Mouse (Mus musculus) layer of hippocampus, adult 11-12 months (tissue): ENCODE measurements around the gene Zbtb20.

Source experiments
- DNase-seq: peaks from one replicate; pipeline ENCODE4 v3.0.0; 2022; ENCODE audit warnings: low spot score

The Zbtb20 gene

GRCm38 (mm10) chr16:43456446-43457172 is 580.9 kb downstream of the Zbtb20 start:
- no peak for DNase-seq

DNA sequence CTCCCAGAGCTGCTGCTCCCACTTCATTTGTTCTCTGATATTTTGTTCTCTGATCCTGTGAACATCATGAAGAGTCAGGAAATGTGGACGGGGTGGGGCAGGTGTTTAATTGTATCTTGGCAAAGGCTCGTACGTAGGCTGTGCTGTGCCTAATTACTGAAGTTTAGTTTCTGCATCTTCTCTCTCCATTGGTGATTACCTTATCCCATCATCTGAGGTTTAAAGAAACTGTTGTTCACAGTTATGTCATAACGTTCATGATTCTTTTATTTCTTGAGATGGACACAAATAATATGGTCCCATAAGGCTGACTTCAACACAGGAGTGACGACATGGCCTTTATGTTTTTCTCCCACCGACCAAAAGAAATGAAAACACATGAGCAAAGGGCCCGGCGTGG is 582.1 kb downstream of the Zbtb20 start:
- no peak for DNase-seq

- DNase-seq: no peak
Observed at GRCm38 (mm10) chr16:43458726-43459223, 583.1 kb downstream of the Zbtb20 start.

DNA sequence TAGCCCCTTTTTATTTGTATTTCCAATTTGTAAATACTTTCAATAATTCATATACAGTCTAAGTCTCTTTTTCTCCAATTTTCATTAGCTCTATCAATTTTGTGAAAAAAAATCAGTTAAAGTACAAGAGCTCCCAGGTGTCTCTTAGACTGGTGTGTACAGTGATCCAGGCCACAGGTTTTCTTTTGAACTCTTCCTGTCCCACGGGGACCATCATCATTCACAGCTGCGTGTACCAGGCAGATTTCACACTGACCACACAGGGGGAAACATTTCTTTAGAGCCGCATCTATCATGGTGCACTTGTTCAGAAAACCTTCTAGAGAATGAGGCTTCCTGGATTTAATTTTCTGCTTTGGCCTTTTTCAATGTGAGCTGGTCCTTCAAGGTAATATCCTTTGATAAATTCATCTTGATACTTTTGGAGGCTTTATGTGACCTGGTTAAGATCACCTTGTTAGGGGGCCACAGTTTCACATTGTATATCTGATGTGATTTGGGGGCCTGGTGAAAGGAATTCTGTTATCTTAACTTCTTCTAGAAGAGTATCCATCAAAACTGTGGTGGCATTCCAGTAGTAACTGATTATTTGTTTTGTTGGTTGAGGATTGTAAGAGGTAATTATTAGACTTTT is 586.2 kb downstream of the Zbtb20 start:
- no peak for DNase-seq

DNA sequence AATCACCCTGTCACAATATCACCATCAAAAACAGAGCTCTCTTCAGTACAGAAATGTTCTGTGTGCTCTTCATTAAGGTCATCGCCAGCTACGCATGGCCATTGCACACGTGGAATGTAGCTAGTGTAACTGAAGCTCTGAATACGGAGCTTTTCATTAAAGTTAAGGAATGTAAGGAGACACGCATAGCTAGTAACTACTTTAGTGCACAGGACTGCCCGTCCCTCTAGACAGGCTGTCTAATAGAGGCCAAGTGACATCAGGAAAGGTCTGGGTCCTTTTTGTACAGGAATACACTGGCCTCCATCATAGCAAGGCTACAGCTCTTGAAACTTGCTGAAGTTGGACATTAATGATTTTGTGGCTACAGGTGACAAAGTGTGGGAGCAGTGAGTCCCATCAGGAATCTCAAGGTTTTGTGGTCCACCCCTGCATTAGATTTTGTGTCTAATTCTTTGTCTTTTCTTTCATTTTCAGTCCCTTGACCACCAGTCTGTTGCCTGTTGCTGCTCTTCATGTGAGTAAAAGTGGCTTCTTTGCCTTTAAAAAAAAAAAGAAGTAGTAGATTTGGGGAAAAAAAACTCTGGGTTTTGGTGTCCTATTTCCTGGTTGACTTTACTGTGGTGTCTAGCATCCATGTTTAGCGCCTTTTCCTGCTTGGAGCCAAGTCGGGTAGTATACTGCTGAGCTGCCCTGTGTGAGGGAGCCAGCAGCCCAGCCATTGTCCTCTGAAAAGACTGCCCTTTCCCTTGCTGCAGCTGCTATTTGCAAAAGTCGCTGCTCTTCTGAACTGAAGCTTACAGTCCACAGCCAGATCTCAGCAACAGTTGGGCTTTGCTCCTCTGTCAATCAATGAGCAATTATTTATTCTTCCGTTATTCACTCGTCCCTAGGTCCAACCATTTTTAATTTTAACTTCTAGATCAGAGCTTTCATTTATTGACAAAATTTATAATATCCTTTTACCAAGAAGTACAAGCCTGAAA is 587.1 kb downstream of the Zbtb20 start:
- DNase-seq: no peak

- DNase-seq: no peak
Observed at GRCm38 (mm10) chr16:43463684-43464475, 588.2 kb downstream of the Zbtb20 start.

DNA sequence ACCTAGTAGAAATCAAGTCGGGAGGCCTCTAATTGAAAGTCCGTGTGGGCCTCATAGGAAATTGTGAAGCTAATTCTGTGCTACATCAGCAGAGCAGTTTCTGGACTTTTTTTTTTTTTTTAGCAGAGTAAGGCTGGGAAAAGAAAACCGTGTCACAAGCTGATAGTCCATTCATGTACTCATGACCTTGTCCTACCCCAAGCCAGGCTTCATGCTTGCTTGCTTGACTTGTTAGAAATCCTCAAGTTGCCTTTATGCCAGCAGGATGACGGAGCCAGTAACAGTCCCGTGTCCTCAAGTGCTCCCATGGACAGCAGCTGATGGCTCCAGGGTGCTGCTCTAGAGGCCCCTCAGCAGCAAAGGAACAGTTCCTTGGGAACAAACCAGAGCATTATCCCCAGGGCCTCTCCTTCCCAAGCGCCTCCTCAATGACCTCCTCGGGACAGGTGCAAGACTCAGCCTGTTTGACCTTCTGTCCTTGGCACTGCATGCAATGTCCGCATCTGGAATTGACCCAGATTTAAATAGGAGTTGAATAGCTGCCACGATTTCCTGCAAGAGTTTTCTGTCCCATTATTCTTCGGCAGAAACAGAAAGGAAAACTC is 588.9 kb downstream of the Zbtb20 start:
- no peak for DNase-seq

GRCm38 (mm10) chr16:43465368-43465839 is 589.7 kb downstream of the Zbtb20 start:
- DNase-seq: no peak

DNA sequence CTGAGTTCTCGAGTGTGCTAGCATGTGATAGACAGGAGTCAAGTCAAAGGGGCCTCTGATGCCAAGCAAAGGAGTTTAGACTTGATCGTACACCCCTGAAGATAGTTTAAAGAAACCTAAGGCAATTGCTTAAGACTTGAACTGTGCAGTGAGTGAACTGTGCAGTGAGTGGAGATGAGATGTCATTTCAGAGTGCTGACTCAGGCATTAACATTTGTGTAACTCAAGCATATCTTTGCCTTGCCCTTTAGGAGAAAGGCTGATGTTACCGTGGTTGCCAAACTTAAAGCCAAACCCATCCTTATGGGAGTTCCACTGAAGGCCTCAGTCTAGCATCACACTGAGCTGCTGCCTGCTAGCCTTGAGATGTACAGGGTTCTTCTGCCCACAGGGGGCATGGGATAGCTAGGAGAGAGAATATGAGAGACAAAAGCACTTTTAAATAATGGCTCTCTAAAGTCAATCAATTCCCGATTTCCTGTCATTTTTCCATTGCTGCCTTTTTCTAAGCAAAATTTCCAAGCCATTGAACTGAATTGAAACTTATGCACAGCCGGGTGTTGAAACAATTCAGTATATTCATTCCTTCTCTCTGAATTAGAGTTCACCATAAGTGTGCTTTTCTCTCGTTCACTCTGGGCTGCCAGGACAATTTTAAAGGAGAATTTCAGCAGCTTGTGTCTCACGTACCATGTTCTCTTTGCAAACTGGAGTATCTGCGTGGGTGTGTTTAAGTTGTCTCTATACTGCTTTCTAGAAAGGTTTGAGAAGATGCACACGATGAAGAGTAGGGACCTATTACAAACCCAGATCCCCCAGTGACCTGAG is 590.5 kb downstream of the Zbtb20 start:
- no peak for DNase-seq

GRCm38 (mm10) chr16:43466749-43467065 is 591.0 kb downstream of the Zbtb20 start:
- peak; percentile 62 for DNase-seq

- DNase-seq: no peak
Observed at GRCm38 (mm10) chr16:43471060-43471459, 595.4 kb downstream of the Zbtb20 start.

DNA sequence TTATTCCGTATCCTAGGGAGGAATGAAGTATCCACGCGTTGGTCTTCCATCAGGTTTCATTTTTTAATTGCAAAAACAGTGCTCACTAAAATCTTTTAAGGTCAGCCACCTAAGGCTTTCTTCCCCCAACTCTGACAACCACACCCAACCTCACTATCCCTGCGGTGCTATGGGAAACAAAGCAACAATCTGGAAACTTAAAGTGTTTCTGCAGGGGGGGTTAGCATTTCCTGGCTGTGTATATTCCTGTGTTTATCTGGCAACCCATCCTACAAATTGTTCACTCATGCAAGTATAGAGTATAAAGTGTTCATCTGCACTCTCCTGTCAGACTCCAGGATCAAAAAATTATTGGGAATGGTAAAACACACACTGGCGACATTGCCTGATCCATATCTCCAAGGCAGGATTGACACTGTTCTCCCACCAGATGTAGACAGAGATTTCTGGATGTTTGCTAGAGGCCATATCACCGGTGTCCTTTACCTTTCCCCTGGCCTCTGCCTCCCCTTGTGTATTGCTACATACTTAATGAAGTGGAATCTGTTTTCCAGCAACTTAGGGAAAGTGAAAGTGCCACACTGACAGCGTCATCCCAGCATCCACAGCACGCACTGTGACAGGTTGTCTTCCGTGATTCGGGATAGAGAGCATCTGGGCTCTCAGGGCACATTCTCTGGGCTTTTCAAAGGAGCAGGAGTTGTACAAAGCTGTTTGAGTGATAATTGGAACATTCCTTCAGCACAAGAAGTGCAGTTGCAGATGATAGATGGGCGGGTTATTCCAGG is 599.5 kb downstream of the Zbtb20 start:
- DNase-seq: no peak

DNA sequence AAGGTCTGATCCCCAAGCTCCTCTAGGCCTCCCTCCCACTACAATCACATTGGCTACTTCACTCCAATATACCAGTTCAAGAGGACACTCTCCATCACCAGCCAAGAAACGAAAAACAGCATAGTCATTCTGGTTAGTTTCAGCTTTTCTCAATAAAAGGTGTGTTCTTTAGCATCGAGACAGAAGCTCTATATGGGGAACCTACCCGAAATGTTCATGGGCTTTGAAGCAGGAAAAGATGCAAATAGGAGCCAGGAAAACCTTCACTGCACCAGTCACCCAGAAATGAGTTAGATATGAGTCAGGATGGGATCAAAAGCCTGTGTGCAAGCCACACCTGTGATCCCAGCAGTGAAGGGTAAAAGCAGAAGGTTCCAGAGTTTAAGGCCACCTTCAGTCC is 601.2 kb downstream of the Zbtb20 start:
- DNase-seq: no peak

- no peak for DNase-seq
Observed at GRCm38 (mm10) chr16:43478352-43478751, 602.7 kb downstream of the Zbtb20 start.

GRCm38 (mm10) chr16:43480532-43480931 is 604.9 kb downstream of the Zbtb20 start:
- no peak for DNase-seq

- no peak for DNase-seq
Observed at GRCm38 (mm10) chr16:43482125-43482524, 606.4 kb downstream of the Zbtb20 start.

DNA sequence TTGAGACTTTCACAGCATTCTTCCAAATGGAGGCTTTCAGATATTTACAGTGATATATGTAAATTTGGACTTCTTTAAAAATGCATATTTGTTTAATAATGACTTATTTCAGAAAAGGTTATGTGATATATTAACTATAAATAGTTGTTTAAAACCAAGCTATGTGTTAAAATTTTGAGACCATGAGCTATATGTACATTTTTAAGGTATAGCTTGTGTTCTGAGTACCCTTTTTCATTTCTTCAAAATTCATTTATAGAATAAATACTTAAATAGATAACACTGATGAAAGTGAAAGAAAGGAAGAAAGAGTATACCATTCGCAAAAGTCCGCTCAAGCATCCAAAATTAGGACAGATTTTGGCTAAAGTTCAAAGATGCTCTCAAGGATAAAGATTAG is 607.1 kb downstream of the Zbtb20 start:
- DNase-seq: no peak

DNA sequence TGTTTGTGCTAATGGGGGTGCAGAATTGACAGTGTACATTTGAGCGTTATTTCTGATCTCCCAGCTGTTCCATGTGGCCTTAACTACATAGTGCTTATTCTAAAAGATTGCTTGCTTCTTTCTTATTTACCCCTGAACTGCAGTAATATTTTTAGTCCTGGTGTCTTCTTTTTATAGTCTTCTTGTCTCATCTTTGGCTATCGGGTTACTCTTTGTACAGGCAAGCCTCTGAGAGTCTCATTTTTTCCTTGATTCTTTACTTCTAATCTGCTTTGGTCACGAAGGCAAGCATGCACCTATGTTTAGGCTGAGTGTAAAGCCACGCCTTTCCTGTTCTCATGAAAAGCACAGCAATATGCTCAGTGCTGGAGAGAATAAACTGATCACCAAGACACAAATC is 608.7 kb downstream of the Zbtb20 start:
- no peak for DNase-seq

DNA sequence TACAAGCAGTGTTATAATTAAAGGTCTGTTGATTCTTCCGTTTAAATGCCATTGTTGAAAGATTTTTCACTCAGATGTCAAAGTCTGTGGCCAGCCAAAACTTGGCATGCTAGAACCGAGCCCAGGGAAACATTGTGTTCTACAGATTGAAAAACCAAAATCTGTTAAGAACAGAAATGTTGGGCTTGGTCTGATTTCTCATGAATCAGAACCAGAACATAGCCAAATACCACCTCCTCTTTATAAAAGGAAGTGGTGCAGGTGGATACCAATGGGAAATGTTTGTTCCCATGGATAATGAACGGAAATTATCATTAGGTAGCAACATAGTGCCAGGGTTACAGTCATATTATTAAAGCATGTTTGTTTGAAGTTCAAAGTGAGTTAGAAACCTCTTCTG is 613.7 kb downstream of the Zbtb20 start:
- DNase-seq: peak; percentile 14
